Mouse (Mus musculus) gastrocnemius, adult 18-20 months (tissue): ENCODE data around the gene Ap3d1. TPM values are rescaled to one million over a fixed set of nuclear protein-coding genes. Genes with fewer than 3 reads are reported as not detected.

Experiments used
- DNase-seq: peaks from one replicate; pipeline ENCODE4 v3.0.0; 2021; ENCODE audit warnings: low spot score
- long read RNA-seq, 2 experiments: library from polyadenylated mRNA; stranded (forward); transcript quantifications; one replicate each; pipeline ENCODE4 v2.0.0; 2021
- total RNA-seq, 2 experiments: library from RNA; stranded (reverse); gene quantifications; 2 replicates each; pipeline ENCODE4 v1.2.3; 2021

The Ap3d1 gene
- 10 to 100 TPM; 24.3 to 31.7 TPM for total RNA-seq
- long read RNA-seq, experiment 1, full-length matches to known transcripts: 18 of 28 reads
- long read RNA-seq, experiment 1, partial matches to known transcripts: 7 of 28 reads
- long read RNA-seq, experiment 1, other reads (novel, unspliced or antisense): 3 of 28 reads
- long read RNA-seq, experiment 2, full-length matches to known transcripts: 13 of 24 reads
- long read RNA-seq, experiment 2, partial matches to known transcripts: 7 of 24 reads
- long read RNA-seq, experiment 2, other reads (novel, unspliced or antisense): 4 of 24 reads

- DNase-seq: peak; percentile 99
These were observed at the start of gene Ap3d1 for GRCm38 (mm10) chr10:80742180-80742978. Gene Ap3d1 (minus strand): TSS chr10:80742264.

GRCm38 (mm10) chr10:80791476-80792174, 49.6 kb upstream of the Ap3d1 start:
- no peak for DNase-seq

- DNase-seq: no peak
These were observed 48.8 kb upstream of the Ap3d1 start for GRCm38 (mm10) chr10:80790761-80791404.

- no peak for DNase-seq
These were observed 45.5 kb upstream of the Ap3d1 start for GRCm38 (mm10) chr10:80787517-80787916.

- DNase-seq: no peak
These were observed 43.9 kb upstream of the Ap3d1 start for GRCm38 (mm10) chr10:80785963-80786362.

GRCm38 (mm10) chr10:80784871-80785270, 42.8 kb upstream of the Ap3d1 start:
- no peak for DNase-seq

- DNase-seq: no peak
These were observed 42.2 kb upstream of the Ap3d1 start for GRCm38 (mm10) chr10:80784302-80784701.

GRCm38 (mm10) chr10:80779565-80779964, 37.5 kb upstream of the Ap3d1 start:
- DNase-seq: no peak

GRCm38 (mm10) chr10:80777123-80777522, 35.1 kb upstream of the Ap3d1 start:
- DNase-seq: no peak

GRCm38 (mm10) chr10:80776358-80776869, 34.4 kb upstream of the Ap3d1 start:
- DNase-seq: no peak

GRCm38 (mm10) chr10:80775731-80776130, 33.7 kb upstream of the Ap3d1 start:
- DNase-seq: no peak

GRCm38 (mm10) chr10:80774981-80775380, 32.9 kb upstream of the Ap3d1 start:
- DNase-seq: no peak

GRCm38 (mm10) chr10:80774549-80774948, 32.5 kb upstream of the Ap3d1 start:
- peak; percentile 88 for DNase-seq

GRCm38 (mm10) chr10:80773816-80774215, 31.8 kb upstream of the Ap3d1 start:
- no peak for DNase-seq

- no peak for DNase-seq
These were observed 26.3 kb upstream of the Ap3d1 start for GRCm38 (mm10) chr10:80768365-80768764.

- no peak for DNase-seq
These were observed 24.2 kb upstream of the Ap3d1 start for GRCm38 (mm10) chr10:80766161-80766815.

GRCm38 (mm10) chr10:80765746-80766145, 23.7 kb upstream of the Ap3d1 start:
- no peak for DNase-seq

- DNase-seq: no peak
These were observed 21.4 kb upstream of the Ap3d1 start for GRCm38 (mm10) chr10:80763502-80763901.

- no peak for DNase-seq
These were observed 19.8 kb upstream of the Ap3d1 start for GRCm38 (mm10) chr10:80761821-80762220.

- DNase-seq: no peak
These were observed 18.8 kb upstream of the Ap3d1 start for GRCm38 (mm10) chr10:80760596-80761524.
